27 mouse cellular contexts compared by ENCODE assay signal in the genomic region with DNA sequence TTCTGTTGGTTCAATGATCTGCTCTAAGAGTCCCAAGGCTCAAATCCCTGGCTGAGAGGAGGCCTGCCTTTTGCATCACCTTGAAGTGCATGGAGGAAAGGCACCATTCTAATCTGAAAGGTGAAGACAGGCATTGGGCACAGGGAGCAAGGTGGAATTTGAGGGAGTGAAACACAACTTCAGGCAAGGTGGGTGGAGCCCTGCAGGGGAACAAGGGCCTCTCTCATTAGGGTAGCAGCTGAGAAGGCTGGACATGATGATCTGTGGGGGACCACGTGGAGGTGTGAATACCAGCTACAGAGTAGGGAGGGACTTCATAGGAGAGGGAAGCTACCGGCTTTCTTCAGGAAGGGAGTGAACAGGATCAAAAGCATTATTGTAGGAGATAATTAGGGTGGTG. TPM values are rescaled to one million over a fixed set of nuclear protein-coding genes. Genes with fewer than 3 reads are reported as not detected.
A peak's percentile ranks its signal among the peaks of the same experiment; 100 is the strongest.
DNase-seq lines count a peak whose midpoint lies in the region; ATAC-seq and TF ChIP-seq lines count a peak whose summit lies in the region.
"Had no signal": no experiment of that assay in that cellular context is flagged by ENCODE, and none has a peak within 500 bp of the region (broad histone marks: within the 10 kb centered on the region; RNA-seq: fewer than 3 reads in every experiment).

No protein-coding gene starts in this region.

- no peak overlapping the region for H3K27ac ChIP-seq in embryonic facial prominence, embryonic 14.5 days (replicated peaks; ENCODE audit: low read depth, low read length)
- H3K27ac ChIP-seq in embryonic facial prominence, embryonic 10.5 days (replicated peaks): no peak overlapping the region
- H3K27ac ChIP-seq in heart, embryonic 10.5 days: no peak overlapping the region
- no peak overlapping the region for H3K27ac ChIP-seq in lung, postnatal 0 days (ENCODE audit: low read length)
- H3K27ac ChIP-seq: embryonic facial prominence, embryonic 12.5 days; embryonic facial prominence, embryonic 15.5 days; forebrain, embryonic 10.5 days; forebrain, embryonic 12.5 days had no signal

- no peak overlapping the region for H3K9ac ChIP-seq in embryonic facial prominence, embryonic 14.5 days (ENCODE audit: low read depth, low read length)
- H3K9ac ChIP-seq in lung, postnatal 0 days (replicated peaks; ENCODE audit: low read depth): no peak overlapping the region
- H3K9ac ChIP-seq: embryonic facial prominence, embryonic 12.5 days; embryonic facial prominence, embryonic 15.5 days; forebrain, embryonic 12.5 days had no signal

- H3K4me1 ChIP-seq in embryonic facial prominence, embryonic 14.5 days (ENCODE audit: control insufficient read depth, insufficient read depth, low read length): 0 out of 2 replicates have a peak, but pooled peaks cover 4% of the 10 kb centered on the region
- H3K4me1 ChIP-seq in embryonic facial prominence, embryonic 10.5 days: peaks cover 11% of the 10 kb centered on the region
- peaks cover 5% of the 10 kb centered on the region; the same call in 1 of the 2 replicates for H3K4me1 ChIP-seq in heart, embryonic 10.5 days
- H3K4me1 ChIP-seq in lung, postnatal 0 days (ENCODE audit: insufficient read depth, low read depth, low read length): no peaks in the 10 kb centered on the region
- H3K4me1 ChIP-seq: embryonic facial prominence, embryonic 12.5 days; embryonic facial prominence, embryonic 15.5 days; forebrain, embryonic 12.5 days had no signal

- peak; percentile 50; the same call in 1 of the 2 replicates for ATAC-seq in embryonic facial prominence, embryonic 14.5 days (ENCODE audit: low read depth)
- ATAC-seq in lung, postnatal 0 days: peak; percentile 23; the same call in 1 of the 2 replicates
- ATAC-seq: CD4-positive, CD25-positive, alpha-beta regulatory T cell, adult 4 months; forebrain, embryonic 14.5 days; forebrain, embryonic 16.5 days had no signal

- no peak for TF ChIP-seq CTCF in lung, postnatal 0 days (IDR thresholded peaks at IDR 0.05)

- 9% methylated on average over 2 of the region's 2 CpGs for WGBS in embryonic facial prominence, embryonic 14.5 days
- WGBS in embryonic facial prominence, embryonic 10.5 days: 16% methylated on average over 2 of the region's 2 CpGs
- WGBS in heart, embryonic 10.5 days: 13% methylated on average over 2 of the region's 2 CpGs
- 12% methylated on average over 2 of the region's 2 CpGs for WGBS in lung, postnatal 0 days

- no peaks in the 10 kb centered on the region for H3K36me3 ChIP-seq in embryonic facial prominence, embryonic 14.5 days (ENCODE audit: control insufficient read depth, insufficient read depth, low read length)
- H3K36me3 ChIP-seq in embryonic facial prominence, embryonic 10.5 days (replicated peaks): no peaks in the 10 kb centered on the region
- H3K36me3 ChIP-seq in heart, embryonic 10.5 days: no peaks in the 10 kb centered on the region
- H3K36me3 ChIP-seq in lung, postnatal 0 days (ENCODE audit: insufficient read depth, low read length): no peaks in the 10 kb centered on the region
- H3K36me3 ChIP-seq: embryonic facial prominence, embryonic 12.5 days; embryonic facial prominence, embryonic 15.5 days; forebrain, embryonic 10.5 days; forebrain, embryonic 12.5 days; G1E had no signal

- H3K4me2 ChIP-seq in embryonic facial prominence, embryonic 14.5 days (ENCODE audit: low read depth, low read length): no peak overlapping the region
- no peak overlapping the region for H3K4me2 ChIP-seq in lung, postnatal 0 days (replicated peaks; ENCODE audit: low read depth, low read length)
- H3K4me2 ChIP-seq: embryonic facial prominence, embryonic 12.5 days; embryonic facial prominence, embryonic 15.5 days; forebrain, embryonic 12.5 days had no signal

- no peaks in the 10 kb centered on the region for H3K27me3 ChIP-seq in embryonic facial prominence, embryonic 14.5 days (replicated peaks; ENCODE audit: control insufficient read depth, insufficient read depth, low read length)
- H3K27me3 ChIP-seq in embryonic facial prominence, embryonic 10.5 days (replicated peaks; ENCODE audit: low read depth, poor library complexity, severe bottlenecking): no peaks in the 10 kb centered on the region
- H3K27me3 ChIP-seq in heart, embryonic 10.5 days (ENCODE audit: insufficient read depth, poor library complexity, severe bottlenecking): no peaks in the 10 kb centered on the region
- H3K27me3 ChIP-seq in lung, postnatal 0 days (replicated peaks; ENCODE audit: insufficient read depth, low read length): no peaks in the 10 kb centered on the region
- H3K27me3 ChIP-seq: CH12.LX; embryonic facial prominence, embryonic 12.5 days; embryonic facial prominence, embryonic 15.5 days; forebrain, embryonic 12.5 days had no signal

- no peak for TF ChIP-seq EP300 in lung, postnatal 0 days (IDR thresholded peaks at IDR 0.05)

- H3K4me3 ChIP-seq in embryonic facial prominence, embryonic 14.5 days (ENCODE audit: low read depth, low read length): no peak overlapping the region
- no peak overlapping the region for H3K4me3 ChIP-seq in embryonic facial prominence, embryonic 10.5 days
- H3K4me3 ChIP-seq in heart, embryonic 10.5 days: no peak overlapping the region
- no peak overlapping the region for H3K4me3 ChIP-seq in lung, postnatal 0 days (ENCODE audit: low read depth, low read length)
- H3K4me3 ChIP-seq: embryonic facial prominence, embryonic 12.5 days; embryonic facial prominence, embryonic 15.5 days; erythroblast, embryonic 14.5 days; forebrain, embryonic 10.5 days; forebrain, embryonic 12.5 days had no signal

- H3K9me3 ChIP-seq in embryonic facial prominence, embryonic 14.5 days (ENCODE audit: control insufficient read depth, low read length): no peaks in the 10 kb centered on the region
- no peaks in the 10 kb centered on the region for H3K9me3 ChIP-seq in embryonic facial prominence, embryonic 10.5 days
- H3K9me3 ChIP-seq in heart, embryonic 10.5 days: no peaks in the 10 kb centered on the region
- no peaks in the 10 kb centered on the region for H3K9me3 ChIP-seq in lung, postnatal 0 days (ENCODE audit: low read length)
- H3K9me3 ChIP-seq: embryonic facial prominence, embryonic 12.5 days; embryonic facial prominence, embryonic 15.5 days; forebrain, embryonic 10.5 days; forebrain, embryonic 12.5 days; G1E had no signal

- no peak for DNase-seq in embryonic facial prominence, embryonic 14.5 days (ENCODE audit: low spot score)
- no peak for DNase-seq in embryonic facial prominence, embryonic 10.5 days (ENCODE audit: low spot score)
- DNase-seq in heart, embryonic 10.5 days (ENCODE audit: low spot score): peak; percentile 81
- no peak for DNase-seq in heart, adult 18-20 months
- peak; percentile 21 for DNase-seq in lung, postnatal 0 days (ENCODE audit: low spot score)
- no peak for DNase-seq in lung, postnatal 10 days
- DNase-seq: adrenal gland, adult 2 months; adrenal gland, postnatal 10 days; adrenal gland, postnatal 25 days; B cell, adult 2 months; cerebellum, adult 11 months; cerebellum, adult 18-20 months; cerebellum, adult 8-10 months; cerebellum, adult 9-11 months; cerebellum, postnatal 14 days; cerebellum, postnatal 36 days; embryo, embryonic 11 days had no signal

RNA-seq across cellular contexts. Expression of gene Hivep1, which starts 10.6 kb away (rescaled TPM):
- 10.9 and 11.3 TPM in 2 replicates for polyA plus RNA-seq in embryonic facial prominence, embryonic 14.5 days (2014; fragmentation: Nextera tagmentation; extraction: Ambion mirVana)
- polyA plus RNA-seq in embryonic facial prominence, embryonic 10.5 days (2016; fragmentation: Nextera tagmentation; extraction: Ambion mirVana): 9.4 and 10.3 TPM in 2 replicates
- 7.5 and 8.2 TPM in 2 replicates for polyA plus RNA-seq in heart, embryonic 10.5 days (2016; fragmentation: Nextera tagmentation; extraction: Ambion mirVana)
- total RNA-seq in heart, adult 18-20 months (2021): 10 to 100 TPM; 23.8 to 25.9 TPM
- 7.7 and 11.3 TPM in 2 replicates for polyA plus RNA-seq in lung, postnatal 0 days (2015; fragmentation: Nextera tagmentation; extraction: Ambion mirVana)

Comparison
In these comparisons a context has a peak if more than half of its experiments do, and no peak if none do; other contexts are left out.
1. DNase-seq: peak in heart, embryonic 10.5 days (single experiment) and lung, postnatal 0 days (single experiment); none in embryonic facial prominence, embryonic 14.5 days (single experiment), embryonic facial prominence, embryonic 10.5 days (single experiment), heart, adult 18-20 months (0 of 2) and lung, postnatal 10 days (single experiment).